Comparison of ENCODE assay signal across 10 mouse cellular contexts in genomic region chr5:21263202-21264055, GRCm38 (mm10).
DNase-seq lines count a peak whose midpoint lies in the region; ATAC-seq and TF ChIP-seq lines count a peak whose summit lies in the region.
"Had no signal": no experiment of that assay in that cellular context is flagged by ENCODE, and none has a peak within 500 bp of the region (broad histone marks: within the 10 kb centered on the region; RNA-seq: fewer than 3 reads in every experiment).

No protein-coding gene starts in this region.

- H3K4me1 ChIP-seq in neural tube, embryonic 15.5 days: peaks cover 30% of the 10 kb centered on the region
- H3K4me1 ChIP-seq in thymus, adult 2 months (replicated peaks; ENCODE audit: control insufficient read depth, insufficient read depth, low read length): no peaks in the 10 kb centered on the region

- no peak overlapping the region for H3K4me3 ChIP-seq in neural tube, embryonic 15.5 days (replicated peaks)
- no peak overlapping the region for H3K4me3 ChIP-seq in thymus, adult 2 months (ENCODE audit: control insufficient read depth, insufficient read depth, low read length)

- no peak for TF ChIP-seq CTCF in thymus, adult 2 months (IDR thresholded peaks at IDR 0.05; ENCODE audit: borderline replicate concordance, control insufficient read depth, extremely low read depth, insufficient read depth, low read length, poor library complexity)

- H3K27me3 ChIP-seq in neural tube, embryonic 15.5 days (replicated peaks): no peaks in the 10 kb centered on the region
- no peaks in the 10 kb centered on the region for H3K27me3 ChIP-seq in thymus, adult 2 months (ENCODE audit: control insufficient read depth, insufficient read depth, low read length)

- WGBS in neural tube, embryonic 15.5 days: 34% methylated on average over 18 of the region's 18 CpGs
- WGBS in thymus, adult 2 months: 37% methylated on average over 18 of the region's 18 CpGs

- no peak overlapping the region for H3K4me2 ChIP-seq in neural tube, embryonic 15.5 days
- H3K4me2 ChIP-seq: lung, embryonic 14.5 days had no signal

- H3K9ac ChIP-seq in neural tube, embryonic 15.5 days (replicated peaks): no peak overlapping the region
- H3K9ac ChIP-seq: lung, embryonic 14.5 days had no signal

- ATAC-seq in neural tube, embryonic 15.5 days (ENCODE audit: low FRiP score): peak; percentile 42; the same call in 1 of the 2 replicates

- peak; percentile 38 for DNase-seq in lung, postnatal 14 days
- no peak for DNase-seq in lung, postnatal 4 days
- DNase-seq in fibroblast of lung, adult 2 months (ENCODE audit: low read depth): peak; percentile 61
- DNase-seq in layer of hippocampus, postnatal 36 days: peak; percentile 37 to 43
- DNase-seq in testis, postnatal 14 days (ENCODE audit: low spot score): no peak
- no peak for DNase-seq in cerebellum, adult 9-10 months
- no peak for DNase-seq in thymus, adult 2 months
- DNase-seq: lung, embryonic 14.5 days had no signal

- peak overlapping the region; percentile 24 for H3K27ac ChIP-seq in neural tube, embryonic 15.5 days (replicated peaks)
- no peak overlapping the region for H3K27ac ChIP-seq in thymus, adult 2 months (ENCODE audit: control insufficient read depth, insufficient read depth, low read length)
- H3K27ac ChIP-seq: stomach, postnatal 0 days had no signal

- H3K36me3 ChIP-seq in neural tube, embryonic 15.5 days: no peaks in the 10 kb centered on the region
- no peaks in the 10 kb centered on the region for H3K36me3 ChIP-seq in thymus, adult 2 months (ENCODE audit: control insufficient read depth, insufficient read depth, low read length)

- no peaks in the 10 kb centered on the region for H3K9me3 ChIP-seq in neural tube, embryonic 15.5 days (replicated peaks)

- no peak for TF ChIP-seq POLR2A in thymus, adult 2 months (IDR thresholded peaks at IDR 0.05; ENCODE audit: control insufficient read depth, extremely low read depth, insufficient read depth, low read length, poor library complexity)

Comparison
In these comparisons a context has a peak if more than half of its experiments do, and no peak if none do; other contexts are left out.
1. DNase-seq: peak in lung, postnatal 14 days (single experiment), fibroblast of lung, adult 2 months (single experiment) and layer of hippocampus, postnatal 36 days (2 of 2); none in lung, postnatal 4 days (0 of 2), testis, postnatal 14 days (single experiment), cerebellum, adult 9-10 months (single experiment) and thymus, adult 2 months (single experiment).